Mouse (Mus musculus): ENCODE data around the gene Celsr1.

DNA sequence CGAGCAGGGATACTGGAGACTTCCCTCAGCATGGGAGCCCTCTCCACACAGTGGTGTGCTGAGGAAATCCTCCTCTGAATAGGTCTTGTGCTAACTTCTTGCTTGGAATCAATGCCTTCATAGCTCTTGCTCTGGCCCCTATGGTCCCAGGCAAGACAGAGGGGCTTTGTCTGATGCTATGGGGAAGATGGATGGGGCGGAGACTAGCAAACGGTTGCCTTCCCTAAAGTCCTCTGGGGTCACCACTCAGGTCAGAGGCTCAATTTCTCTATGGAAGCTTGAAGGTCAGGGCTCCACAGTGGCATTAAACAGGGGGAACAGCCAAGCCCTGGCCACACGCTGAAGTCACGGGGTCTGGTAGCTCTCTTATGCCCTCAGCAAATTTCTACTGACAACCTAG is 62.0 kb downstream of the Celsr1 start:
- TF ChIP-seq POLR2A (IDR thresholded peaks at IDR 0.05; ENCODE audit: control insufficient read depth, extremely low read depth, insufficient read depth, low read length, poor library complexity) = no peak
- no peak for TF ChIP-seq CTCF (IDR thresholded peaks at IDR 0.05; ENCODE audit: borderline replicate concordance, control insufficient read depth, extremely low read depth, insufficient read depth, low read length, poor library complexity)
